Comparison of ENCODE assay signal across 15 mouse cellular contexts in the genomic region with DNA sequence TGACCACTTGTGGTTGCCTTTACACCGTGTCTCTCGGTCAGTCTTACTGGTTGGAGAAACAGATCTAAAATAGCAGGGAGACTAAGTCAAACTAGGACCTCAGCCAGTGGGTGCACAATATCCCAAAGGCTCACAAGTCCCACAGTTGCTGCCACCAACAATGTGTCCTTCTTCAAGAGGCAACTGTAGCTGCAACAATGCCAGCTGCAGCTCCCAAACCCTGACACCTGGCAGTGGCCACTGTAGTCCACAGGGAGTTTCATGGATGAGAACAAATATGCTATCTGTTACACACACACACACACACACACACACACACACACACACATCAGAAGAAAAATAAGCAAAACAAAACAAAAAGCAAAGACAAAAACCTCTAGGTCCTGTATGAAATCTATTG.
"Had no signal": no experiment of that assay in that cellular context is flagged by ENCODE, and none has a peak within 500 bp of the region (broad histone marks: within the 10 kb centered on the region; RNA-seq: fewer than 3 reads in every experiment).

No protein-coding gene starts in this region.

- H3K4me2 ChIP-seq: neural tube, embryonic 13.5 days; neural tube, embryonic 15.5 days; stomach, embryonic 15.5 days had no signal

- DNase-seq: retina, postnatal 1 day; right cerebral cortex, adult 18-20 months; right cerebral cortex, postnatal 14 days; right cerebral cortex, postnatal 25 days; right cerebral cortex, postnatal 4 days; spleen, adult 18-20 months; thymus, adult 18-20 months; thymus, adult 2 months; thymus, postnatal 14 days; thymus, postnatal 25 days; thymus, postnatal 36 days; thymus, postnatal 4 days had no signal

- H3K27me3 ChIP-seq: neural tube, embryonic 13.5 days; neural tube, embryonic 15.5 days; stomach, embryonic 15.5 days had no signal

- H3K4me3 ChIP-seq: neural tube, embryonic 13.5 days; neural tube, embryonic 15.5 days; stomach, embryonic 15.5 days had no signal

- H3K36me3 ChIP-seq: neural tube, embryonic 13.5 days; neural tube, embryonic 15.5 days; stomach, embryonic 15.5 days had no signal
